Mouse (Mus musculus): Measurements from ENCODE around the gene Mcat. TPM values are rescaled to one million over a fixed set of nuclear protein-coding genes. Genes with fewer than 3 reads are reported as not detected.

Gene Mcat
- polyA plus RNA-seq (2012; ENCODE audit: insufficient read depth, insufficient read length, low replicate concordance, missing spikeins): not detected in 2 replicates

- whole genome bisulfite sequencing: 8% methylated on average over 28 of the region's 28 CpGs
- H3K4me1 ChIP-seq (ENCODE audit: control insufficient read depth, insufficient read depth, low read length): peaks cover 14% of the 10 kb centered on the region; the same call in 1 of the 2 replicates
- TF ChIP-seq CTCF (IDR thresholded peaks at IDR 0.05; ENCODE audit: insufficient read depth, low read depth, low read length): no peak
- TF ChIP-seq POLR2A (IDR thresholded peaks at IDR 0.05; ENCODE audit: insufficient read depth, low read depth, low read length): no peak
- peak within 1 kb of the TSS; percentile 13 for H3K4me3 ChIP-seq (ENCODE audit: insufficient read depth, low read depth, low read length)
- no peak within 1 kb of the TSS for H3K27ac ChIP-seq (ENCODE audit: insufficient read depth, low read depth, low read length)
Measured at GRCm38 (mm10) chr15:83563327-83563856, at the start of gene Mcat, which contains the start of gene Tspo. Gene Mcat, minus strand, starts transcription at chr15:83563787. Gene Tspo, plus strand, starts transcription at chr15:83563592.

GRCm38 (mm10) chr15:83607115-83607802, 43.7 kb upstream of the Mcat start:
- peak; percentile 58 for TF ChIP-seq CTCF (IDR thresholded peaks at IDR 0.05; ENCODE audit: insufficient read depth, low read depth, low read length)
- no peak for TF ChIP-seq POLR2A (IDR thresholded peaks at IDR 0.05; ENCODE audit: insufficient read depth, low read depth, low read length)
- H3K27ac ChIP-seq (ENCODE audit: insufficient read depth, low read depth, low read length): no peak overlapping the region
- H3K4me3 ChIP-seq (ENCODE audit: insufficient read depth, low read depth, low read length): no peak overlapping the region
- 48% methylated on average over 15 of the region's 15 CpGs for WGBS
- peaks cover 15% of the 10 kb centered on the region for H3K4me1 ChIP-seq (ENCODE audit: control insufficient read depth, insufficient read depth, low read length)

- 90% methylated on average over 8 of the region's 8 CpGs for WGBS
- TF ChIP-seq CTCF (IDR thresholded peaks at IDR 0.05; ENCODE audit: insufficient read depth, low read depth, low read length) (no peak), POLR2A (IDR thresholded peaks at IDR 0.05; ENCODE audit: insufficient read depth, low read depth, low read length) (no peak)
- H3K4me1 ChIP-seq (ENCODE audit: control insufficient read depth, insufficient read depth, low read length): peaks cover 15% of the 10 kb centered on the region
- no peak overlapping the region for H3K27ac ChIP-seq (ENCODE audit: insufficient read depth, low read depth, low read length)
- no peak overlapping the region for H3K4me3 ChIP-seq (ENCODE audit: insufficient read depth, low read depth, low read length)
Measured at GRCm38 (mm10) chr15:83606700-83607099, 43.1 kb upstream of the Mcat start.

GRCm38 (mm10) chr15:83606216-83606615, 42.6 kb upstream of the Mcat start:
- no peak overlapping the region for H3K27ac ChIP-seq (ENCODE audit: insufficient read depth, low read depth, low read length)
- 75% methylated on average over 11 of the region's 11 CpGs for WGBS
- no peak for TF ChIP-seq POLR2A (IDR thresholded peaks at IDR 0.05; ENCODE audit: insufficient read depth, low read depth, low read length)
- no peak for TF ChIP-seq CTCF (IDR thresholded peaks at IDR 0.05; ENCODE audit: insufficient read depth, low read depth, low read length)
- peaks cover 15% of the 10 kb centered on the region for H3K4me1 ChIP-seq (ENCODE audit: control insufficient read depth, insufficient read depth, low read length)
- no peak overlapping the region for H3K4me3 ChIP-seq (ENCODE audit: insufficient read depth, low read depth, low read length)

- peaks cover 15% of the 10 kb centered on the region for H3K4me1 ChIP-seq (ENCODE audit: control insufficient read depth, insufficient read depth, low read length)
- WGBS: 91% methylated on average over 7 of the region's 7 CpGs
- TF ChIP-seq POLR2A (IDR thresholded peaks at IDR 0.05; ENCODE audit: insufficient read depth, low read depth, low read length) (no peak), CTCF (IDR thresholded peaks at IDR 0.05; ENCODE audit: insufficient read depth, low read depth, low read length) (no peak)
- no peak overlapping the region for H3K4me3 ChIP-seq (ENCODE audit: insufficient read depth, low read depth, low read length)
- H3K27ac ChIP-seq (ENCODE audit: insufficient read depth, low read depth, low read length): no peak overlapping the region
Measured at GRCm38 (mm10) chr15:83603426-83603825, 39.8 kb upstream of the Mcat start.

- no peak overlapping the region for H3K4me3 ChIP-seq (ENCODE audit: insufficient read depth, low read depth, low read length)
- peaks cover 15% of the 10 kb centered on the region for H3K4me1 ChIP-seq (ENCODE audit: control insufficient read depth, insufficient read depth, low read length)
- no peak overlapping the region for H3K27ac ChIP-seq (ENCODE audit: insufficient read depth, low read depth, low read length)
- 100% methylated on average over 1 of the region's 1 CpGs for WGBS
- no peak for TF ChIP-seq CTCF (IDR thresholded peaks at IDR 0.05; ENCODE audit: insufficient read depth, low read depth, low read length)
- TF ChIP-seq POLR2A (IDR thresholded peaks at IDR 0.05; ENCODE audit: insufficient read depth, low read depth, low read length): no peak
Measured at GRCm38 (mm10) chr15:83603046-83603396, 39.4 kb upstream of the Mcat start.

GRCm38 (mm10) chr15:83602372-83603045, 38.9 kb upstream of the Mcat start:
- no peak for TF ChIP-seq POLR2A (IDR thresholded peaks at IDR 0.05; ENCODE audit: insufficient read depth, low read depth, low read length)
- H3K4me3 ChIP-seq (ENCODE audit: insufficient read depth, low read depth, low read length): no peak overlapping the region
- 76% methylated on average over 13 of the region's 13 CpGs for WGBS
- H3K4me1 ChIP-seq (ENCODE audit: control insufficient read depth, insufficient read depth, low read length): peaks cover 15% of the 10 kb centered on the region
- no peak overlapping the region for H3K27ac ChIP-seq (ENCODE audit: insufficient read depth, low read depth, low read length)

- H3K4me3 ChIP-seq (ENCODE audit: insufficient read depth, low read depth, low read length): no peak overlapping the region
- H3K4me1 ChIP-seq (ENCODE audit: control insufficient read depth, insufficient read depth, low read length): peaks cover 4% of the 10 kb centered on the region
- no peak for TF ChIP-seq CTCF (IDR thresholded peaks at IDR 0.05; ENCODE audit: insufficient read depth, low read depth, low read length)
- no peak for TF ChIP-seq POLR2A (IDR thresholded peaks at IDR 0.05; ENCODE audit: insufficient read depth, low read depth, low read length)
- WGBS: 77% methylated on average over 4 of the region's 4 CpGs
- H3K27ac ChIP-seq (ENCODE audit: insufficient read depth, low read depth, low read length): no peak overlapping the region
Measured at GRCm38 (mm10) chr15:83601185-83601584, 37.6 kb upstream of the Mcat start.

- Histone ChIP-seq H3K4me3 (ENCODE audit: insufficient read depth, low read depth, low read length) (no peak overlapping the region), H3K4me1 (ENCODE audit: control insufficient read depth, insufficient read depth, low read length) (peaks cover 21% of the 10 kb centered on the region), H3K27ac (ENCODE audit: insufficient read depth, low read depth, low read length) (no peak overlapping the region)
- 85% methylated on average over 4 of the region's 4 CpGs for WGBS
- TF ChIP-seq POLR2A (IDR thresholded peaks at IDR 0.05; ENCODE audit: insufficient read depth, low read depth, low read length) (no peak), CTCF (IDR thresholded peaks at IDR 0.05; ENCODE audit: insufficient read depth, low read depth, low read length) (no peak)
Measured at GRCm38 (mm10) chr15:83596833-83597232, 33.2 kb upstream of the Mcat start.

Data from olfactory bulb, adult 2 months (tissue).